Mouse (Mus musculus) lung, postnatal 0 days (tissue): ENCODE data around the gene Rab8b.

Source experiments
- CTCF ChIP-seq: IDR thresholded peaks from 2 replicates; pipeline ENCODE4 v1.5.1; 2016; ENCODE audit warnings: antibody characterized with exemption, mild to moderate bottlenecking
- EP300 ChIP-seq: IDR thresholded peaks from 2 replicates; pipeline ENCODE4 v1.6.1; 2016; ENCODE audit warnings: antibody characterized with exemption, mild to moderate bottlenecking, control low read depth

- TF ChIP-seq CTCF, result no peak
- TF ChIP-seq EP300, result no peak
These were observed 57.3 kb downstream of the Rab8b start for GRCm38 (mm10) chr9:66862202-66862601.
